ENCODE assay signal across 8 mouse cellular contexts in the genomic region with DNA sequence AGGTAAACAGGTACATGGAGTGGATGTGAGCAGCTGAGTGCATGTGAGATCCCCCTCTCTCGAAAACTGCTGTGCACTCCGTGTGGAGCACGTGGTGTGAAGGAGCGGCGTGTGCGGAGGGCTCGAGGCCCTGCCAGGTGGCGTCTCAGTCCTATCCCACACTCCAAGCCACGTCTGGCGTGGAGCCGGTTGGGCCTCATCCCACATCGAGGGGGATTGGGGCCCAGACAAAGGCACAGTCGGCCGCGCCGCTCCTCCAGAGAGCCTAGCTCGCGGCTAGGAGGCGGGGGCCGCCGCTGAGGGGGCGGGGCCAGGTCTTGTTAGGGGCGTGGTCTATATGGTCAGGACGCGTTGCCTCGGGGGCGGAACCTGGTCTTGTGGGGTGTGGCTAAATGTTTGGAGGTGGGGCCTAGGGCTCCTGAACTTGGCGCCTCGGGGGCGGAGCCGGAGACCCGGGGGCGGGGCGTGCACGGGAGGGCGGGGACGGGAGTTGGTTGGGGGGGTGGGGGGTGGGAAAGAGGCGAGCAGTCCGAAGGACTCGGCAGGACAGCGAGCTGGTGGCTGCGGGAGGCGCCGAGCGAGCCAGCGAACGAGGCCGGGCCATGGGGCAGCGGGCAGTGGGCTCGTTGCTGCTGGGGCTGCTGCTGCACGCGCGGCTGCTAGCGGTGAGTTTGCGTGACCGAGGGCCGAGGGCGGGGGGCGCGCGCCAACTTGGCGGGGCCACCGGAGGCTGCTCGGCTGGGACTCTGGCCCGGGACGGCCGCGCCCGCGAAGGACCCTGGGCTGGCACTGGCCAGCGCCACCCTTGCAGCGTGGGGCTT. TPM values are rescaled to one million over a fixed set of nuclear protein-coding genes. Genes with fewer than 3 reads are reported as not detected.
A peak's percentile ranks its signal among the peaks of the same experiment; 100 is the strongest.
DNase-seq lines count a peak whose midpoint lies in the region; ATAC-seq and TF ChIP-seq lines count a peak whose summit lies in the region.

A gene (plus strand): TSS at position 510 of the 821 bp plus-strand sequence.

- peaks cover 30% of the 10 kb centered on the region for H3K4me1 ChIP-seq in hindbrain, embryonic 12.5 days
- peaks cover 16% of the 10 kb centered on the region for H3K4me1 ChIP-seq in lung, postnatal 0 days (ENCODE audit: insufficient read depth, low read depth, low read length)

- peak within 1 kb of the TSS; percentile 24; the same call in 1 of the 2 replicates for H3K27ac ChIP-seq in hindbrain, embryonic 12.5 days
- H3K27ac ChIP-seq in lung, postnatal 0 days (ENCODE audit: low read length): peak within 1 kb of the TSS; percentile 87

- ATAC-seq in hindbrain, embryonic 12.5 days (ENCODE audit: low FRiP score): peak; percentile 88
- peak; percentile 81 for ATAC-seq in lung, postnatal 0 days

- H3K9ac ChIP-seq in hindbrain, embryonic 12.5 days: peak within 1 kb of the TSS; percentile 75
- H3K9ac ChIP-seq in lung, postnatal 0 days (replicated peaks; ENCODE audit: low read depth): peak within 1 kb of the TSS; percentile 77

- H3K36me3 ChIP-seq in hindbrain, embryonic 12.5 days: no peaks in the 10 kb centered on the region
- no peaks in the 10 kb centered on the region for H3K36me3 ChIP-seq in lung, postnatal 0 days (ENCODE audit: insufficient read depth, low read length)

- WGBS in hindbrain, embryonic 12.5 days: under 1% methylated on average over 62 of the region's 72 CpGs
- 2% methylated on average over 45 of the region's 72 CpGs for WGBS in lung, postnatal 0 days

- TF ChIP-seq CTCF in lung, postnatal 0 days (IDR thresholded peaks at IDR 0.05): peak; percentile 23; the same call in 1 of the 2 replicates

- peak; percentile 95 for DNase-seq in R1 (ENCODE audit: low read depth, low spot score)
- DNase-seq in cerebellum, postnatal 25 days: peak; percentile 73 to 85
- DNase-seq in frontal cortex, postnatal 14 days (ENCODE audit: low spot score in 2 of 2): peak; percentile 73 to 75
- peak; percentile 88 to 92 for DNase-seq in layer of hippocampus, postnatal 10 days (ENCODE audit: low spot score in 2 of 2)
- peak; percentile 95 for DNase-seq in lung, postnatal 0 days (ENCODE audit: low spot score)
- peak; percentile 100 for DNase-seq in ovary, postnatal 14 days (ENCODE audit: low spot score)
- DNase-seq in thymus, postnatal 10 days (ENCODE audit: low spot score in 2 of 2): peak; percentile 85 to 93

- H3K4me3 ChIP-seq in hindbrain, embryonic 12.5 days: peak within 1 kb of the TSS; percentile 62
- H3K4me3 ChIP-seq in lung, postnatal 0 days (ENCODE audit: low read depth, low read length): peak within 1 kb of the TSS; percentile 72

- TF ChIP-seq EP300 in lung, postnatal 0 days (IDR thresholded peaks at IDR 0.05): no peak

- H3K9me3 ChIP-seq in hindbrain, embryonic 12.5 days (replicated peaks): no peaks in the 10 kb centered on the region
- no peaks in the 10 kb centered on the region for H3K9me3 ChIP-seq in lung, postnatal 0 days (ENCODE audit: low read length)

- peak within 1 kb of the TSS; percentile 93 for H3K4me2 ChIP-seq in hindbrain, embryonic 12.5 days (replicated peaks)
- peak within 1 kb of the TSS; percentile 96 for H3K4me2 ChIP-seq in lung, postnatal 0 days (replicated peaks; ENCODE audit: low read depth, low read length)

- 0 out of 2 replicates have a peak, but pooled peaks cover 6% of the 10 kb centered on the region for H3K27me3 ChIP-seq in hindbrain, embryonic 12.5 days
- no peaks in the 10 kb centered on the region for H3K27me3 ChIP-seq in lung, postnatal 0 days (replicated peaks; ENCODE audit: insufficient read depth, low read length)

RNA-seq across cellular contexts. Expression of the gene that starts here (rescaled TPM):
- polyA plus RNA-seq in hindbrain, embryonic 12.5 days (2016; fragmentation: Nextera tagmentation; extraction: Ambion mirVana): 14.7 and 15.0 TPM in 2 replicates
- 10 to 100 TPM; 13.7 to 14.8 TPM for total RNA-seq in layer of hippocampus, postnatal 10 days (2021)
- 20.2 and 25.3 TPM in 2 replicates for polyA plus RNA-seq in lung, postnatal 0 days (2015; fragmentation: Nextera tagmentation; extraction: Ambion mirVana)

Comparison
In these comparisons a context has a peak if more than half of its experiments do, and no peak if none do; other contexts are left out.
1. Peak in every context shown above with its lines: DNase-seq, ATAC-seq, H3K4me3 ChIP-seq and H3K27ac ChIP-seq.